Mouse (Mus musculus): Measurements from ENCODE around the gene Dna2. TPM values are rescaled to one million over a fixed set of nuclear protein-coding genes. Genes with fewer than 3 reads are reported as not detected.

The Dna2 gene
- polyA plus RNA-seq, 1 experiment from 2014 or later = 31.6 TPM

GRCm38 (mm10) chr10:62990636-62991035 lies 43.8 kb downstream of the Dna2 start:
- ATAC-seq (replicated peaks; ENCODE audit: low FRiP score) (no peak), DNase-seq (ENCODE audit: low spot score) (no peak)
- H3K27me3 ChIP-seq (ENCODE audit: control insufficient read depth, insufficient read depth, low read length) = no peaks in the 10 kb centered on the region
- no peak overlapping the region for H3K4me2 ChIP-seq (ENCODE audit: low read depth, low read length, severe bottlenecking)
- H3K9ac ChIP-seq (ENCODE audit: low read length) = no peak overlapping the region
- no peaks in the 10 kb centered on the region for H3K4me1 ChIP-seq (replicated peaks; ENCODE audit: control insufficient read depth, insufficient read depth, low read length)
- 95% methylated on average over 15 of the region's 15 CpGs for WGBS
- no peak overlapping the region for H3K27ac ChIP-seq (ENCODE audit: low read depth, low read length)
- no peak overlapping the region for H3K4me3 ChIP-seq (ENCODE audit: low read depth, low read length)
- H3K36me3 ChIP-seq (ENCODE audit: control insufficient read depth, insufficient read depth, low read length) = peaks cover 5% of the 10 kb centered on the region
- no peaks in the 10 kb centered on the region for H3K9me3 ChIP-seq (ENCODE audit: control insufficient read depth, low read length)

- ATAC-seq (replicated peaks; ENCODE audit: low FRiP score) = no peak
- 89% methylated on average over 7 of the region's 9 CpGs for WGBS
Measured at GRCm38 (mm10) chr10:62993991-62994390, 47.2 kb downstream of the Dna2 start.

GRCm38 (mm10) chr10:63000584-63000983 lies 53.8 kb downstream of the Dna2 start:
- no peak overlapping the region for H3K27ac ChIP-seq (ENCODE audit: low read depth, low read length)
- no peak overlapping the region for H3K4me3 ChIP-seq (ENCODE audit: low read depth, low read length)
- no peaks in the 10 kb centered on the region for H3K27me3 ChIP-seq (ENCODE audit: control insufficient read depth, insufficient read depth, low read length)
- H3K36me3 ChIP-seq (ENCODE audit: control insufficient read depth, insufficient read depth, low read length) = peaks cover 10% of the 10 kb centered on the region
- H3K4me2 ChIP-seq (ENCODE audit: low read depth, low read length, severe bottlenecking) = no peak overlapping the region
- no peak for ATAC-seq (replicated peaks; ENCODE audit: low FRiP score)
- WGBS = 79% methylated on average over 9 of the region's 9 CpGs
- H3K9me3 ChIP-seq (ENCODE audit: control insufficient read depth, low read length) = no peaks in the 10 kb centered on the region
- no peak overlapping the region for H3K9ac ChIP-seq (ENCODE audit: low read length)
- DNase-seq (ENCODE audit: low spot score) = no peak
- no peaks in the 10 kb centered on the region for H3K4me1 ChIP-seq (replicated peaks; ENCODE audit: control insufficient read depth, insufficient read depth, low read length)

More at GRCm38 (mm10) chr10:62993991-62994390, 47.2 kb downstream of the Dna2 start:
- H3K4me1 ChIP-seq (replicated peaks; ENCODE audit: control insufficient read depth, insufficient read depth, low read length) = no peaks in the 10 kb centered on the region
- DNase-seq (ENCODE audit: low spot score) = no peak
- H3K4me2 ChIP-seq (ENCODE audit: low read depth, low read length, severe bottlenecking) = no peak overlapping the region
- no peak overlapping the region for H3K9ac ChIP-seq (ENCODE audit: low read length)
- no peaks in the 10 kb centered on the region for H3K9me3 ChIP-seq (ENCODE audit: control insufficient read depth, low read length)
- H3K27ac ChIP-seq (ENCODE audit: low read depth, low read length) = no peak overlapping the region
- H3K27me3 ChIP-seq (ENCODE audit: control insufficient read depth, insufficient read depth, low read length) = no peaks in the 10 kb centered on the region
- no peak overlapping the region for H3K4me3 ChIP-seq (ENCODE audit: low read depth, low read length)
- H3K36me3 ChIP-seq (ENCODE audit: control insufficient read depth, insufficient read depth, low read length) = peaks cover 10% of the 10 kb centered on the region

GRCm38 (mm10) chr10:63003252-63003651 lies 56.4 kb downstream of the Dna2 start:
- no peak for ATAC-seq (replicated peaks; ENCODE audit: low FRiP score)
- Histone ChIP-seq H3K36me3 (ENCODE audit: control insufficient read depth, insufficient read depth, low read length) (peaks cover 8% of the 10 kb centered on the region), H3K27me3 (ENCODE audit: control insufficient read depth, insufficient read depth, low read length) (no peaks in the 10 kb centered on the region), H3K9me3 (ENCODE audit: control insufficient read depth, low read length) (no peaks in the 10 kb centered on the region), H3K4me3 (ENCODE audit: low read depth, low read length) (no peak overlapping the region), H3K9ac (ENCODE audit: low read length) (no peak overlapping the region), H3K4me2 (ENCODE audit: low read depth, low read length, severe bottlenecking) (no peak overlapping the region), H3K4me1 (replicated peaks; ENCODE audit: control insufficient read depth, insufficient read depth, low read length) (no peaks in the 10 kb centered on the region), H3K27ac (ENCODE audit: low read depth, low read length) (no peak overlapping the region)
- WGBS = 77% methylated on average over 9 of the region's 9 CpGs
- no peak for DNase-seq (ENCODE audit: low spot score)

GRCm38 (mm10) chr10:63004556-63004955 lies 57.7 kb downstream of the Dna2 start:
- H3K27me3 ChIP-seq (ENCODE audit: control insufficient read depth, insufficient read depth, low read length) = no peaks in the 10 kb centered on the region
- no peak overlapping the region for H3K9ac ChIP-seq (ENCODE audit: low read length)
- 92% methylated on average over 9 of the region's 9 CpGs for WGBS
- no peaks in the 10 kb centered on the region for H3K9me3 ChIP-seq (ENCODE audit: control insufficient read depth, low read length)
- H3K27ac ChIP-seq (ENCODE audit: low read depth, low read length) = no peak overlapping the region
- ATAC-seq (replicated peaks; ENCODE audit: low FRiP score) (no peak), DNase-seq (ENCODE audit: low spot score) (no peak)
- H3K4me3 ChIP-seq (ENCODE audit: low read depth, low read length) = no peak overlapping the region
- H3K4me1 ChIP-seq (replicated peaks; ENCODE audit: control insufficient read depth, insufficient read depth, low read length) = no peaks in the 10 kb centered on the region
- no peak overlapping the region for H3K4me2 ChIP-seq (ENCODE audit: low read depth, low read length, severe bottlenecking)
- H3K36me3 ChIP-seq (ENCODE audit: control insufficient read depth, insufficient read depth, low read length) = peaks cover 8% of the 10 kb centered on the region

GRCm38 (mm10) chr10:63008193-63008592 lies 61.4 kb downstream of the Dna2 start:
- no peaks in the 10 kb centered on the region for H3K4me1 ChIP-seq (replicated peaks; ENCODE audit: control insufficient read depth, insufficient read depth, low read length)
- no peaks in the 10 kb centered on the region for H3K27me3 ChIP-seq (ENCODE audit: control insufficient read depth, insufficient read depth, low read length)
- no peak overlapping the region for H3K4me3 ChIP-seq (ENCODE audit: low read depth, low read length)
- no peak overlapping the region for H3K4me2 ChIP-seq (ENCODE audit: low read depth, low read length, severe bottlenecking)
- ATAC-seq (replicated peaks; ENCODE audit: low FRiP score) (no peak; the same call in 1 of the 2 replicates), DNase-seq (ENCODE audit: low spot score) (no peak)
- 77% methylated on average over 3 of the region's 3 CpGs for WGBS
- H3K27ac ChIP-seq (ENCODE audit: low read depth, low read length) = no peak overlapping the region
- no peak overlapping the region for H3K9ac ChIP-seq (ENCODE audit: low read length)
- peaks cover 14% of the 10 kb centered on the region for H3K36me3 ChIP-seq (ENCODE audit: control insufficient read depth, insufficient read depth, low read length)
- no peaks in the 10 kb centered on the region for H3K9me3 ChIP-seq (ENCODE audit: control insufficient read depth, low read length)

GRCm38 (mm10) chr10:63010268-63010667 lies 63.4 kb downstream of the Dna2 start:
- H3K4me1 ChIP-seq (replicated peaks; ENCODE audit: control insufficient read depth, insufficient read depth, low read length) = no peaks in the 10 kb centered on the region
- no peaks in the 10 kb centered on the region for H3K27me3 ChIP-seq (ENCODE audit: control insufficient read depth, insufficient read depth, low read length)
- H3K27ac ChIP-seq (ENCODE audit: low read depth, low read length) = no peak overlapping the region
- peaks cover 12% of the 10 kb centered on the region; the same call in 1 of the 2 replicates for H3K36me3 ChIP-seq (ENCODE audit: control insufficient read depth, insufficient read depth, low read length)
- no peak overlapping the region for H3K4me3 ChIP-seq (ENCODE audit: low read depth, low read length)
- H3K4me2 ChIP-seq (ENCODE audit: low read depth, low read length, severe bottlenecking) = no peak overlapping the region
- no peak for DNase-seq (ENCODE audit: low spot score)
- H3K9ac ChIP-seq (ENCODE audit: low read length) = no peak overlapping the region
- no peak for ATAC-seq (replicated peaks; ENCODE audit: low FRiP score)
- H3K9me3 ChIP-seq (ENCODE audit: control insufficient read depth, low read length) = no peaks in the 10 kb centered on the region
- 85% methylated on average over 4 of the region's 4 CpGs for WGBS

- Histone ChIP-seq H3K4me3 (ENCODE audit: low read depth, low read length) (no peak overlapping the region), H3K9me3 (ENCODE audit: control insufficient read depth, low read length) (no peaks in the 10 kb centered on the region), H3K27ac (ENCODE audit: low read depth, low read length) (no peak overlapping the region), H3K27me3 (ENCODE audit: control insufficient read depth, insufficient read depth, low read length) (no peaks in the 10 kb centered on the region), H3K9ac (ENCODE audit: low read length) (no peak overlapping the region), H3K4me1 (replicated peaks; ENCODE audit: control insufficient read depth, insufficient read depth, low read length) (no peaks in the 10 kb centered on the region), H3K4me2 (ENCODE audit: low read depth, low read length, severe bottlenecking) (no peak overlapping the region), H3K36me3 (ENCODE audit: control insufficient read depth, insufficient read depth, low read length) (peaks cover 18% of the 10 kb centered on the region; the same call in 1 of the 2 replicates)
- DNase-seq (ENCODE audit: low spot score) (no peak), ATAC-seq (replicated peaks; ENCODE audit: low FRiP score) (no peak)
- WGBS = 94% methylated on average over 6 of the region's 6 CpGs
Measured at GRCm38 (mm10) chr10:63011556-63011955, 64.7 kb downstream of the Dna2 start.

- Histone ChIP-seq H3K36me3 (ENCODE audit: control insufficient read depth, insufficient read depth, low read length) (peaks cover 22% of the 10 kb centered on the region; the same call in 1 of the 2 replicates), H3K27ac (ENCODE audit: low read depth, low read length) (no peak overlapping the region), H3K9ac (ENCODE audit: low read length) (no peak overlapping the region), H3K27me3 (ENCODE audit: control insufficient read depth, insufficient read depth, low read length) (no peaks in the 10 kb centered on the region), H3K4me2 (ENCODE audit: low read depth, low read length, severe bottlenecking) (no peak overlapping the region), H3K4me1 (replicated peaks; ENCODE audit: control insufficient read depth, insufficient read depth, low read length) (no peaks in the 10 kb centered on the region), H3K4me3 (ENCODE audit: low read depth, low read length) (no peak overlapping the region), H3K9me3 (ENCODE audit: control insufficient read depth, low read length) (no peaks in the 10 kb centered on the region)
- 78% methylated on average over 3 of the region's 3 CpGs for WGBS
- DNase-seq (ENCODE audit: low spot score) = no peak
- ATAC-seq (replicated peaks; ENCODE audit: low FRiP score) = no peak
Measured at GRCm38 (mm10) chr10:63013476-63013875, 66.7 kb downstream of the Dna2 start.
